Comparison of ENCODE assay signal across 9 mouse cellular contexts in genomic region chr10:20907044-20907443, GRCm38 (mm10). TPM values are rescaled to one million over a fixed set of nuclear protein-coding genes. Genes with fewer than 3 reads are reported as not detected.
DNase-seq lines count a peak whose midpoint lies in the region; ATAC-seq and TF ChIP-seq lines count a peak whose summit lies in the region.
"Had no signal": no experiment of that assay in that cellular context is flagged by ENCODE, and none has a peak within 500 bp of the region (broad histone marks: within the 10 kb centered on the region; RNA-seq: fewer than 3 reads in every experiment).

No protein-coding gene starts in this region.

- H3K27me3 ChIP-seq in stomach, embryonic 14.5 days (ENCODE audit: control insufficient read depth, insufficient read depth, low read length) = no peaks in the 10 kb centered on the region
- H3K27me3 ChIP-seq in stomach, postnatal 0 days (ENCODE audit: control insufficient read depth, insufficient read depth, low read length) = no peaks in the 10 kb centered on the region
- H3K27me3 ChIP-seq in liver, embryonic 13.5 days = no peaks in the 10 kb centered on the region
- H3K27me3 ChIP-seq: midbrain, embryonic 12.5 days had no signal

- no peaks in the 10 kb centered on the region for H3K9me3 ChIP-seq in stomach, embryonic 14.5 days (ENCODE audit: control insufficient read depth, low read depth, low read length)
- no peaks in the 10 kb centered on the region for H3K9me3 ChIP-seq in stomach, postnatal 0 days (ENCODE audit: control insufficient read depth, low read length)
- no peaks in the 10 kb centered on the region for H3K9me3 ChIP-seq in liver, embryonic 13.5 days (replicated peaks)
- H3K9me3 ChIP-seq: midbrain, embryonic 12.5 days had no signal

- 61% methylated on average over 6 of the region's 6 CpGs for WGBS in stomach, embryonic 14.5 days
- WGBS in stomach, postnatal 0 days = 47% methylated on average over 6 of the region's 6 CpGs
- 11% methylated on average over 6 of the region's 6 CpGs for WGBS in liver, embryonic 13.5 days (ENCODE audit: insufficient replicate concordance)

- no peak for TF ChIP-seq CTCF in stomach, postnatal 0 days (IDR thresholded peaks at IDR 0.05; ENCODE audit: low read depth)

- TF ChIP-seq EP300 in stomach, postnatal 0 days (optimal IDR thresholded peaks at IDR 0.05) = no peak

- peak; percentile 48 for DNase-seq in adrenal gland, adult 2 months
- DNase-seq in adrenal gland, postnatal 4 days (ENCODE audit: low spot score in 2 of 2) = no peak
- DNase-seq in stomach, postnatal 0 days (ENCODE audit: low spot score) = no peak
- peak; percentile 60 for DNase-seq in liver, embryonic 13.5 days
- no peak for DNase-seq in layer of hippocampus, postnatal 10 days (ENCODE audit: low spot score in 2 of 2)
- DNase-seq in thymus, postnatal 0 days (ENCODE audit: low spot score) = no peak
- no peak for DNase-seq in thymus, postnatal 4 days

- ATAC-seq in stomach, embryonic 14.5 days (ENCODE audit: insufficient number of reproducible peaks, insufficient read depth, low FRiP score, low read depth) = peak; percentile 46; the same call in 1 of the 2 replicates
- no peak for ATAC-seq in stomach, postnatal 0 days (ENCODE audit: low FRiP score, low TSS enrichment)
- peak; percentile 81 for ATAC-seq in liver, embryonic 13.5 days (ENCODE audit: low read depth)

- H3K4me1 ChIP-seq in stomach, embryonic 14.5 days (ENCODE audit: control insufficient read depth, insufficient read depth, low read length) = no peaks in the 10 kb centered on the region
- no peaks in the 10 kb centered on the region for H3K4me1 ChIP-seq in stomach, postnatal 0 days (replicated peaks; ENCODE audit: control insufficient read depth, insufficient read depth)
- H3K4me1 ChIP-seq in liver, embryonic 13.5 days (replicated peaks) = peaks cover 90% of the 10 kb centered on the region
- H3K4me1 ChIP-seq: midbrain, embryonic 12.5 days had no signal

- no peak overlapping the region for H3K9ac ChIP-seq in stomach, embryonic 14.5 days (replicated peaks; ENCODE audit: low read depth, low read length)
- no peak overlapping the region for H3K9ac ChIP-seq in stomach, postnatal 0 days (ENCODE audit: low read length)
- H3K9ac ChIP-seq in liver, embryonic 13.5 days = peak overlapping the region; percentile 63; the same call in 1 of the 2 replicates
- H3K9ac ChIP-seq: midbrain, embryonic 12.5 days had no signal

- no peak overlapping the region for H3K27ac ChIP-seq in stomach, embryonic 14.5 days (ENCODE audit: low read length)
- no peak overlapping the region for H3K27ac ChIP-seq in stomach, postnatal 0 days (replicated peaks)
- H3K27ac ChIP-seq in liver, embryonic 13.5 days = peak overlapping the region; percentile 95
- H3K27ac ChIP-seq: midbrain, embryonic 12.5 days had no signal

- H3K4me3 ChIP-seq in stomach, embryonic 14.5 days (ENCODE audit: low read depth, low read length) = no peak overlapping the region
- H3K4me3 ChIP-seq in stomach, postnatal 0 days (ENCODE audit: low read depth, low read length) = no peak overlapping the region
- no peak overlapping the region for H3K4me3 ChIP-seq in liver, embryonic 13.5 days (replicated peaks)
- H3K4me3 ChIP-seq: midbrain, embryonic 12.5 days had no signal

- no peaks in the 10 kb centered on the region for H3K36me3 ChIP-seq in stomach, embryonic 14.5 days (ENCODE audit: control insufficient read depth, insufficient read depth, low read length)
- H3K36me3 ChIP-seq in stomach, postnatal 0 days (ENCODE audit: control insufficient read depth, insufficient read depth, low read length) = no peaks in the 10 kb centered on the region
- H3K36me3 ChIP-seq in liver, embryonic 13.5 days = no peaks in the 10 kb centered on the region
- H3K36me3 ChIP-seq: midbrain, embryonic 12.5 days had no signal

- no peak overlapping the region for H3K4me2 ChIP-seq in stomach, embryonic 14.5 days (replicated peaks; ENCODE audit: low read depth, low read length)
- H3K4me2 ChIP-seq in stomach, postnatal 0 days (replicated peaks; ENCODE audit: low read depth) = no peak overlapping the region
- H3K4me2 ChIP-seq in liver, embryonic 13.5 days = peak overlapping the region; percentile 47
- H3K4me2 ChIP-seq: midbrain, embryonic 12.5 days had no signal

RNA-seq across cellular contexts. Expression of gene Ahi1, which starts 45.3 kb away (rescaled TPM):
- total RNA-seq in adrenal gland, adult 2 months (2021) = 10 to 100 TPM; 28.1 to 31.8 TPM
- 3.9 and 4.4 TPM in 2 replicates for polyA plus RNA-seq in adrenal gland, adult 2 months (2012; rRNA removed)
- total RNA-seq in adrenal gland, postnatal 4 days (2021) = 10 to 100 TPM; 35.0 to 37.9 TPM
- polyA plus RNA-seq in stomach, embryonic 14.5 days (2014; fragmentation: Nextera tagmentation; extraction: Ambion mirVana) = 12.9 and 13.3 TPM in 2 replicates
- 4.2 and 4.5 TPM in 2 replicates for polyA plus RNA-seq in stomach, postnatal 0 days (2015; fragmentation: Nextera tagmentation; extraction: Ambion mirVana)
- polyA plus RNA-seq in liver, embryonic 13.5 days (2015; fragmentation: Nextera tagmentation; extraction: Ambion mirVana) = 4.3 and 4.4 TPM in 2 replicates
- total RNA-seq in layer of hippocampus, postnatal 10 days (2021) = 100 to 1,000 TPM; 213 to 240 TPM
- polyA plus RNA-seq in thymus, postnatal 0 days (2015; fragmentation: Nextera tagmentation; extraction: Ambion mirVana) = 16.7 and 18.0 TPM in 2 replicates

Comparison
In these comparisons a context has a peak if more than half of its experiments do, and no peak if none do; other contexts are left out.
1. DNase-seq: peak in adrenal gland, adult 2 months (single experiment) and liver, embryonic 13.5 days (single experiment); none in adrenal gland, postnatal 4 days (0 of 2), stomach, postnatal 0 days (single experiment), layer of hippocampus, postnatal 10 days (0 of 2), thymus, postnatal 0 days (single experiment) and thymus, postnatal 4 days (single experiment).